Mouse (Mus musculus): Measurements from ENCODE around the gene Mnd1.

GRCm38 (mm10) chr3:84168943-84169342, 13.4 kb upstream of the Mnd1 start:
- TF ChIP-seq CTCF (IDR thresholded peaks at IDR 0.05; ENCODE audit: low read depth) (no peak), EP300 (optimal IDR thresholded peaks at IDR 0.05) (no peak)
